Mouse (Mus musculus): ENCODE data around the gene E030030I06Rik. TPM values are rescaled to one million over a fixed set of nuclear protein-coding genes. Genes with fewer than 3 reads are reported as not detected.
"Not testable (repeated sequence)": the region's sequence is repeated elsewhere in the genome, so short reads cannot be mapped to it uniquely, and the experiment has no call there.

Gene E030030I06Rik
- polyA plus RNA-seq (2016; fragmentation: Nextera tagmentation; extraction: Ambion mirVana), result 19.7 and 21.0 TPM in 2 replicates

DNA sequence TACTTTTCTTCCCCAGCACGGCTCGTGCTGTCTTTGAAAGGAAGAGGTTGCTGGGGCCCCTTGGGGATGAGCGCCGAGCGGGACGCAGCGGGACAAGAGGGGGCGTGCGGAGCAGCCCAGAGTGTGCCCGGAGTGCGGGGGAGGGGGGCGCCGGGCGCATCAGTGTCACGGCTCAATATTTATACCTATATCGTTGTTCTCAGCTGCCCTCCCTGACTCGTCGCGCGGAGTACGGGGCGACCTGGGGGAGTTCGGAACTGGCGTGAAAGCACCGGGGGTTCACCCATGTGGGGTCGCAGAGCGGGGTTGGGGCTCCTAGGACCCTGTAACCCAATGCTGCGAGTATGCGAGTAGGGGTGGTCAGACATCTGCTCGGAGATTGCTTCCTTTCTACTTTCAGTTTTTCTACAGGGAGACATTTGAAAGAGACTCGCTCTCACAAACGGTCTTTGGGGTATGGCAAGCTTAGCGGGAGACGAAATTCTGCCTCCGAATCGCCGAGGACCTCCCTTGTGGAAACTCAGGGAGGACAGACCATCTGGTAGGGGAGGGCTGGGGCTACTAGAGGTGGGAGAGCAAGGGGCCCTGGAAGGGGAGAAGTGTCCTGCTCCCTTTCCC, at the start of gene E030030I06Rik:
Gene E030030I06Rik (minus strand): TSS at position 198 of the 618 bp plus-strand sequence.
- peaks cover 52% of the 10 kb centered on the region for H3K27me3 ChIP-seq (ENCODE audit: poor library complexity, severe bottlenecking)
- peaks cover 34% of the 10 kb centered on the region for H3K4me1 ChIP-seq
- peak within 1 kb of the TSS; percentile 79 for H3K4me3 ChIP-seq
- peak; percentile 63 for DNase-seq (ENCODE audit: extremely low spot score, low spot score)
- WGBS, result under 1% methylated on average over 37 of the region's 37 CpGs
- peaks cover 13% of the 10 kb centered on the region for H3K36me3 ChIP-seq (replicated peaks)
- peak within 1 kb of the TSS; percentile 94 for H3K27ac ChIP-seq
- H3K9me3 ChIP-seq, result no peaks in the 10 kb centered on the region; the same call in 1 of the 2 replicates

DNA sequence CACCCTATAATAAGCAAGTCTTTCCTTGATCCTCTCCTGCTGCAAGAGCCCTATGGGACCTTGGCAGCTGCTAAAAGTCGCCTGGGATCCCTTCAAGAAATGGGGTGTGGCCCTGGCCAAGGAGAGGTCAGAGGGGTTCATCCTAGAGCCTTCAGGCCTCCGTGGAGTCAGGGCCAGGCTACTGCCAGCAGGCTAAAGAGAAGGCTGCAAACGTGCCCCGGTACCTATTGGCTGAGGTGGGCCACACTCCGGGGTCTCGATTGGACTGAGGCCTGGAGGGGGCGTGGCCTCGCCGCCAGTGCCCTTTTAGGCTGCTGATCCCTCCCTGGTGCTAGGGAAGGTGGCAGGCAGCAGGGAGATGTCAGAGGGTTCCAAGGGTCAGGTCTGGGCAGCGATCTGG, 42.0 kb upstream of the E030030I06Rik start:
- DNase-seq (ENCODE audit: extremely low spot score, low spot score), result peak; percentile 31
- 1% methylated on average over 10 of the region's 10 CpGs for WGBS
- H3K4me3 ChIP-seq, result peak overlapping the region; percentile 22; the same call in 1 of the 2 replicates
- not testable (repeated sequence) for H3K36me3 ChIP-seq (replicated peaks); H3K4me1 ChIP-seq; H3K27me3 ChIP-seq (ENCODE audit: poor library complexity, severe bottlenecking); H3K9me3 ChIP-seq; H3K27ac ChIP-seq

DNA sequence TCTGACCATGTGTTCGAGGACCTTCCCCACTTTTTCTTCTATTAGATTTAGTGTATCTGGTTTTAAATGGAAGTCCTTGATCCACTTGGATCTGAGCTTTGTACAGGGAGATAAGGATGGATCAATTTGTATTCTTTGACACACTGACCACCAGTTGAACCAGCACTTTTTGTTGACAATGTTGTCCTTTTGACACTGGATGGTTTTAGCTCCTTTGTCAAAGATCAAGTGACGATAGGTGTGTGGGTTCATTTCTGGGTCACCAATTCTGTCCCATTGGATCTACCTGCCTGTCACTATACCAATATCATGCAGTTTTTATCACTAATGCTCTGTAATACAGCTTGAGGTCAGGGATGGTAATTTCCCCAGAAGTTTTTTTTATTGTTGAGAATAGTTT, 27.4 kb upstream of the E030030I06Rik start:
- DNase-seq (ENCODE audit: extremely low spot score, low spot score); H3K4me1 ChIP-seq; H3K9me3 ChIP-seq; H3K27me3 ChIP-seq (ENCODE audit: poor library complexity, severe bottlenecking); H3K27ac ChIP-seq; H3K4me3 ChIP-seq; H3K36me3 ChIP-seq (replicated peaks): not testable (repeated sequence)
- WGBS, result 87% methylated on average over 2 of the region's 2 CpGs

DNA sequence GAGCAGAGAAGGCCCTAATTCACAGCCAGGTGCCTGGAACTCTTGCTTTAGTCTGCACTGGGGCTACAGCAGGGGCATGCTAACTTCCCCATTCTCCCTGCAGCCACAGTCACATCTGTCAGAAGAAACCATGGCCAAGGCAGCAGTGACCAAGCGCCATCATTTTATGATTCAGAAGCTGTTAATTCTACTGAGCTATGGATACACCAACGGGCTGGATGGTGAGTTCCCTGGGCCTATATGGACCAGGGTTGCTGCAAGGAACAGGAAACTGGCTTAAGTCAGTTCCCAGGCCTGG, 25.1 kb upstream of the E030030I06Rik start:
- H3K4me1 ChIP-seq; H3K4me3 ChIP-seq; H3K9me3 ChIP-seq; H3K27ac ChIP-seq; DNase-seq (ENCODE audit: extremely low spot score, low spot score); H3K27me3 ChIP-seq (ENCODE audit: poor library complexity, severe bottlenecking); H3K36me3 ChIP-seq (replicated peaks): not testable (repeated sequence)
- WGBS, result 82% methylated on average over 2 of the region's 2 CpGs

DNA sequence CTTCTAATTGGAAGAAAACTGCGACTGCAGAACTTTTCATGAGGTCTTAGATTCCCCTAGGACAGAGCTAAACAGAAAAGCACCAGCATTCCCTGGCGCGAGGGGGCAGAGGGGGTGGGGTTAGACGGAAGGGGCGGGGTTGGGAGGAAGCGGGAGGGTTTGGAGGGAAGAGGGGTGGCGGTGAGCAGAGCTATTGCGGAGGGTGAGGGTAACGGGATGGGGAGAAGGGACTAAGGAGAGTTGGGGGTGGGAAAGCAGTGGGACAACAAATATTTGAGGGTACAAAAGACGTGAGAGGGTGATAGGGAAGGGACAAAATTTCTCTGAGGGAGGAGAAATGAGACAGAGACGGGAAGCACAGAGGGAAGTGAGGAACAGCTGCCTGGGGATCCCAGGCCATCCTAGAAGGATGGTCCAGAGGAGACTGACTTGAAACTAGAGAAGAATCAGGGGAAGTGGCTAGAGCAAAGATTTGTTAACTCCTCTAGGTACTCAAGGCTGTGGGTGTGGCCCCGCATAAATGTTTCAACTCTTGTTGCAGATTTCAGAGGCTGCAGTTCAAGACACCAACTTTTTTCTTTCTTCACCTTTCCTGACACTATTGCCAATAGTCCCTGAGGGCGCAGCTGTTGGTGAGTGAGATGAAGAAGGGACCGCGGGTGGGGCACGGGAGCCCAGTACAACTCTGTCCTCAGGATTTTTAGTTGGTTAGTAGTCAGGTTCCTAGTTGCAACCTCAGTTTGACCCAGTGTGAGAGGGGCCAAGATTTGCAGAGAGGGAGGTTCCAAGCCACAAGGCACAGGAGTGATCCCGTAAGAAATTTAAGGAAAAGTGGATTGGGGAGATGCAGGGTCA, 24.5 kb upstream of the E030030I06Rik start:
- 15% methylated on average over 11 of the region's 17 CpGs for WGBS
- not testable (repeated sequence) for H3K27ac ChIP-seq; H3K4me1 ChIP-seq; H3K9me3 ChIP-seq; H3K27me3 ChIP-seq (ENCODE audit: poor library complexity, severe bottlenecking); H3K36me3 ChIP-seq (replicated peaks)
- H3K4me3 ChIP-seq, result peak overlapping the region; percentile 33; the same call in 1 of the 2 replicates
- peak; percentile 15 for DNase-seq (ENCODE audit: extremely low spot score, low spot score)

DNA sequence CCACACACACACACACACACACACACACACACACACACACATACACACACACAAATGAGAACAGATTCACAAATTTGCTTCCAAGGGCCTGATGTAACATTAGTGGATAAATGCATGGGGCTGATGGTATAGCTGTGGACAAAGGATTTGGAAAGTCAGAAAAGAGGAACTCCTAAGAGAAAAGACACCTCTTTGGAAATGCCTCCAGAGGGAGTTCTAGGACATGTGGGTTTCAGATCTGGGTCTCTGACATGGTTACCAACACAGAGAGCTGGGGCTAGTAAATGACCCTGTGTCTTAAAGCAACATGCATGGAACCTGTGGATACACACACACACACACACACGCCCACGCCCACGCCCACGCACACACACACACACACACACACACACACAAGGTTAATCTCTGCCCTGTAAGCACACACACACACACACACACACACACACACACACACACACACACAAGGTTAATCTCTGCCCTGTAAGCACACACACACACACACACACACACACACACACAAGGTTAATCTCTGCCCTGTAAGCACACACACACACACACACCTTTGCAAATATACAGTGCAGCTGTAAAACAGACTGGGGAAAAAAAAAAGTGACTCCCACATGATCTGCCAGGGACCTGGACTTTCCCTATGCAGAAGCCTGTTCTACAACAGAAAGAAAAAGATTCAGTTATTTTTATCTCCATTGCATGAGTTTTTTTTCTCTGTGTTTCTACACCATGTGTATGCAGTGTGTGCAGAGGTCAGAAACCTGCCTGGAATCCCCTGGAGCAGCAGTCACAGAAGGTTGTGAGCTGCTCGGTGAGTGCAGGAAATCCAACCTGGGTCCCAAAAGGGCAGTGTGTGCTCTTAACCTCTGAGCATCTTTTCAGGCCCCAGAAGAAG, 23.6 kb upstream of the E030030I06Rik start:
- H3K27ac ChIP-seq; H3K36me3 ChIP-seq (replicated peaks); H3K27me3 ChIP-seq (ENCODE audit: poor library complexity, severe bottlenecking); H3K4me1 ChIP-seq; DNase-seq (ENCODE audit: extremely low spot score, low spot score); H3K9me3 ChIP-seq: not testable (repeated sequence)
- 49% methylated on average over 5 of the region's 5 CpGs for WGBS
- H3K4me3 ChIP-seq, result peak overlapping the region; percentile 33; the same call in 1 of the 2 replicates

DNA sequence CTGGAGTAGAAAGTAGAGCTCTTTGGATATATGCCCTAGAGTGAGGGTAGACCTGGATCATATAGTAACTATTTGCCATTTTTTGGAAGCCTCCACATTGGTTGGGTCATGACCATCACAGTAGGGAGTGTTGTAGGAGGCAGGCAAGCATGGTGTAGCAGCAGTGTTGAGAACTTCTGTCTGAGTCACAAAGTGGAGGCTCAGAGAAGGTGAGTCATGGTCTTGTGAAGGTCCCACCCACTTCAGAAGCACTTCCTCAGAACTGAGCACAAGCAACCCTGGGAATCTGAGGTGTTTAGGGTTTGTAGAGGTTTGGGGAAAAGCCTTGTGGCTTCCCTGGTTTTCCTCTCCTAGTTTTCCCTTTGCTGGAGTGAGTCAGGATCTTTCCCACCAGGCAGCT, 20.0 kb upstream of the E030030I06Rik start:
- H3K4me1 ChIP-seq; H3K36me3 ChIP-seq (replicated peaks); H3K27ac ChIP-seq; H3K27me3 ChIP-seq (ENCODE audit: poor library complexity, severe bottlenecking); DNase-seq (ENCODE audit: extremely low spot score, low spot score); H3K9me3 ChIP-seq; H3K4me3 ChIP-seq: not testable (repeated sequence)

DNA sequence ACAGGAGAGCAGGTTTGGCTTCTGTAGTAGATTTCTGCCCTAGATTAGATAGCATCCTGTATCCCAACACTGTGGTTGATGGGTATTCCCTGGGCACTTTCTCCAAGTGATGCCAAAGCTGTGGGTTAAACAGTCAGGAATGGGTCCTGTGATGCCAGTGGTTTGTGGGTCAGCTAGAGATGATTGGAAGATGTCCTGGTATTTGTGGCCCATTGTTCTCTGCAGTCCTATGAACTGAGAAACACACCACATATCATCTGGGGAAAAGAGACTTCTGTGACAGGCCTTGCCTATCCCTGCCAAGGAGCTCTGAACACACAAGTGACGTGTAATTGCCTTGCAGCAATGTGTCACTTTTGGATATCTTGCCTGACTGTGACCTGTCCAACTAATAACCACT, 18.0 kb upstream of the E030030I06Rik start:
- not testable (repeated sequence) for H3K4me1 ChIP-seq; H3K36me3 ChIP-seq (replicated peaks); DNase-seq (ENCODE audit: extremely low spot score, low spot score); H3K4me3 ChIP-seq; H3K9me3 ChIP-seq; H3K27ac ChIP-seq
- WGBS, result 81% methylated on average over 1 of the region's 1 CpGs
- peaks cover 13% of the 10 kb centered on the region for H3K27me3 ChIP-seq (ENCODE audit: poor library complexity, severe bottlenecking)

DNA sequence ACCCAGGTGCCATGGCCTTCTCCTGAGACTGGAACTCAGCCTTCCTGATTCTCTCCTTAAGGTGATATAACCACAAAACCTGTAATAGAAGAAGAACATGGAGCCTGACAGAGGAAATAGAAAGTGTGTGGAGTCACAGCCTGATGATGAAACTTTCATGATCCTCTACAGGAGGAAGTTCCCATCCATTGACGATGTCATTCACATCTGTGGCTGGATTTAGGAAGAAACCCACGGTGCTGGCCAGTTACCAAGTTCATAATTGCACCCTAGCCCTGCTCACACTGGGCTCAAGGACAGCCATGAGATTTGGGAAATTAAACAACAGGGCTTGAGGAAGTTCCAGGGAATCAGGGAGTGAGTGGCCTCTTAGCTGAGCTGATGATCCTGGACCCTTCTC, 17.0 kb upstream of the E030030I06Rik start:
- DNase-seq (ENCODE audit: extremely low spot score, low spot score), result not testable (repeated sequence)

DNA sequence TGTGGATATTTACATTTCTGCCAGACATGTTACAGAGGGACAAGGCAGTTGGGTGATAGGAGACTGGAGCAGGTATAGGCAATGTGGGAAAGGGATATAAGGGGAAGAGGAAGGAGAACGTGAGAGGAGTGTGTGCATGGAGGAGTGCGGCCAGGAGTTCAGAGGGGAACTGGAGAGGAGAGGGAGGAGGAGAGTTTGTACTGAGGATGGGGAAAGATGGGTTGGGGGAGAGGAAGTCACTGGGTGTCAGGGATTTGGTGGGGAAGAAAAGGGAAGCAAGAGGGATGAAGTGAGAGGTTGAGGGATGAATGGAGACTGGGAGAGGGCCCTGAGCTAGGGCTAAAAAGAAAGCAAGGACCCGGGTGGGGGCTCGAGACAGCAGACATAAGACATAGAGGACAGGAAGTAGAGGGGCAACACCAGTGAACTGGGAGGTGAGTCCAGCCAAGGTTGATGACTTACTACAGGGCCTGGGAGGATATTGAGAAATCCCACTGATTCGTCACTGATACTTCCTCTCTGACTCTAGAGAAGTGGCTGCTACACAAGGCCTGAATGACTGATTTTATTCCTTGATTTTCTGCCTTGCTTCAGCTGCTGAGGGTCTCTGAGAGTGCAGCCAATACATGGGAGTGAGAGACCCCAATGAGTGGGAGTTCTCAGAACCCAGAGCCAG, 16.4 kb upstream of the E030030I06Rik start:
- 72% methylated on average over 5 of the region's 5 CpGs for WGBS
- H3K27me3 ChIP-seq (ENCODE audit: poor library complexity, severe bottlenecking), result peaks cover 29% of the 10 kb centered on the region

More for the DNA sequence above, 17.0 kb upstream of the E030030I06Rik start:
- H3K27me3 ChIP-seq (ENCODE audit: poor library complexity, severe bottlenecking), result peaks cover 23% of the 10 kb centered on the region
- not testable (repeated sequence) for H3K4me1 ChIP-seq; H3K9me3 ChIP-seq; H3K4me3 ChIP-seq; H3K27ac ChIP-seq; H3K36me3 ChIP-seq (replicated peaks)
- WGBS, result 76% methylated on average over 2 of the region's 2 CpGs

DNA sequence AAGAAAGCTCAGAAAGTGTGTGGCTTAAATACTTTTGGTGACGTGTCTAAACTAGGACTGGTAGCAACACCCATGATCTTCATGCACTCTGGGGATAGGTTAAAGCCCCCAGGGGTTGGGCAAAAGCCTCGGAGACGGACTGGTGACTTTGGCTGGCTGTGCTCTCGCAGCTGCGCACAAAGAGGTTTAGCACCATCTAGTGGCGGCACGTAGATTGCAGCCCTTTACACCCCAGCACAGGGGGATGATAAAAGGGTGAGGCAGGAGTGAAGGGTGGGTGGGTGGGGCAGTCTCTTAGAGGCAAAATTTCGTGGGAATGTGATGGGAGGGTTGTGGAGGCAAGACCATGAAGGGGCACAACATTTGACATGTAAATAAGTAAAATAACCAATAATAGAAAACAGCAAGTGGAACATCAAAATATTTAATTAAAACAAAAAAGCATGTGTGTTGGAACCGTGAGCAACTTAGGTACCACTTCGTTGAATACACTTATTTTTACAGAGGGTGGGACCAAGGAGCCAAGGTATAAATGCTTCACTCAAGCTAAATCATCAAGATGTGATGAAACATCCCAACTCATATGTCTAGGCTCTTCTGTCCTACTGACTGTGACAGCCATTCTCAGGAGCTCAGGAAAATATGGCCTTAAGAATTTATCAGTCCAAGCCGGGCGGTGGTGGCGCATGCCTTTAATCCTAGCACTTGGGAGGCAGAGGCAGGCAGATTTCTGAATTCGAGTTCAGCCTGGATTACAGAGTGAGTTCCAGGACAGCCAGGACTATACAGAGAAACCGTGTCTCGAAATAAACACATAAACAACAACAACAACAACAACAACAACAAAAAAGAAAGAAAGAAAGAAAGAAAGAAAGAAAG, 14.9 kb upstream of the E030030I06Rik start:
- not testable (repeated sequence) for DNase-seq (ENCODE audit: extremely low spot score, low spot score); H3K36me3 ChIP-seq (replicated peaks); H3K27ac ChIP-seq; H3K9me3 ChIP-seq; H3K4me1 ChIP-seq
- Histone ChIP-seq H3K27me3 (ENCODE audit: poor library complexity, severe bottlenecking) (peaks cover 44% of the 10 kb centered on the region), H3K4me3 (peak overlapping the region; percentile 39)
- WGBS, result 41% methylated on average over 15 of the region's 16 CpGs

More for the DNA sequence above, 16.4 kb upstream of the E030030I06Rik start:
- not testable (repeated sequence) for H3K27ac ChIP-seq; H3K4me1 ChIP-seq; H3K36me3 ChIP-seq (replicated peaks); DNase-seq (ENCODE audit: extremely low spot score, low spot score); H3K4me3 ChIP-seq; H3K9me3 ChIP-seq
